Mouse (Mus musculus) CH12.LX (cell line): ENCODE measurements around the gene Fam222b. TPM values are rescaled to one million over a fixed set of nuclear protein-coding genes. Genes with fewer than 3 reads are reported as not detected.
A peak's percentile ranks its signal among the peaks of the same experiment; 100 is the strongest.

Experiments
- DNase-seq: peaks from one replicate; pipeline ENCODE4 v3.0.0-alpha.2; 2013; ENCODE audit errors: extremely low read depth
- H3K27ac ChIP-seq: 2 replicates; pipeline ENCODE4 v1.5.1; 2012; ENCODE audit warnings: low read depth, mild to moderate bottlenecking, control low read depth, moderate library complexity; ENCODE audit not compliant: insufficient read depth
- H3K27me3 ChIP-seq: replicated peaks from 2 replicates; pipeline ENCODE3; 2012; ENCODE audit warnings: inconsistent platforms
- H3K36me3 ChIP-seq, 2 experiments: replicated peaks in 1 of 2; 2 replicates each; pipeline versions ENCODE3 to v1.6.1; 2012; ENCODE audit warnings: inconsistent platforms in 1 of 2, low read length in 1 of 2, mild to moderate bottlenecking in 1 of 2, mixed read lengths in 1 of 2, moderate library complexity in 1 of 2; ENCODE audit not compliant: control insufficient read depth in 1 of 2, insufficient read depth in 1 of 2
- H3K4me1 ChIP-seq, 2 experiments: 2 replicates each; pipeline ENCODE4 v1.6.1; 2012; ENCODE audit warnings: inconsistent platforms in 1 of 2, moderate library complexity in 1 of 2; ENCODE audit not compliant: insufficient read depth in 2 of 2, control insufficient read depth in 1 of 2
- H3K4me2 ChIP-seq: 2 replicates; pipeline ENCODE4 v1.6.1; 2012; ENCODE audit warnings: low read depth, mild to moderate bottlenecking, control low read depth; ENCODE audit not compliant: poor library complexity, insufficient read depth, severe bottlenecking
- H3K4me3 ChIP-seq, 3 experiments: fragments of 150-350 bp in 1 of 3; sonication (generic) in 1 of 3; replicated peaks in 1 of 3; 2 replicates each; pipeline versions ENCODE3 to v1.5.1; 2011 to 2012; ENCODE audit warnings: low read depth in 2 of 3, low read length in 2 of 3, mild to moderate bottlenecking in 2 of 3, moderate library complexity in 2 of 3, control low read depth in 1 of 3, improper control_type of control experiment in 1 of 3, inconsistent platforms in 1 of 3, mixed read lengths in 1 of 3; ENCODE audit not compliant: poor library complexity in 1 of 3
- H3K79me2 ChIP-seq: replicated peaks from 2 replicates; pipeline ENCODE4 v1.6.1; 2012; ENCODE audit warnings: mild to moderate bottlenecking, moderate library complexity; ENCODE audit not compliant: control insufficient read depth, poor library complexity, insufficient read depth, severe bottlenecking; ENCODE audit errors: extremely low read depth
- H3K9ac ChIP-seq: 2 replicates; pipeline ENCODE4 v1.6.1; 2012; ENCODE audit warnings: low read depth, mild to moderate bottlenecking, control low read depth, moderate library complexity; ENCODE audit not compliant: insufficient read depth
- H3K9me3 ChIP-seq: replicated peaks from 2 replicates; pipeline ENCODE3; 2012; ENCODE audit warnings: low read length, inconsistent platforms, mixed read lengths
- BHLHE40 ChIP-seq: IDR thresholded peaks from 2 replicates; pipeline ENCODE4 v1.6.1; 2011; ENCODE audit warnings: mild to moderate bottlenecking, low read depth, low read length, improper control_type of control experiment
- CHD2 ChIP-seq: IDR thresholded peaks from 2 replicates; pipeline ENCODE4 v1.6.1; 2011; ENCODE audit warnings: low read length, improper control_type of control experiment
- CTCF ChIP-seq, 2 experiments: IDR thresholded peaks in 1 of 2; conservative IDR thresholded peaks in 1 of 2; 2 replicates each; pipeline ENCODE4 v1.5.1; 2011 to 2012; ENCODE audit warnings: low read depth in 2 of 2, low read length in 2 of 2, improper control_type of control experiment in 1 of 2, inconsistent platforms in 1 of 2, mild to moderate bottlenecking in 1 of 2, moderate library complexity in 1 of 2
- ELF1 ChIP-seq: IDR thresholded peaks from 2 replicates; pipeline ENCODE4 v1.6.1; 2014; ENCODE audit warnings: low read depth, mild to moderate bottlenecking, inconsistent platforms, low read length, improper control_type of control experiment
- EP300 ChIP-seq: IDR thresholded peaks from 2 replicates; pipeline ENCODE4 v1.6.1; 2011; ENCODE audit warnings: low read length, improper control_type of control experiment
- ETS1 ChIP-seq: conservative IDR thresholded peaks from 2 replicates; pipeline ENCODE4 v1.6.1; 2012; ENCODE audit warnings: low read depth, mild to moderate bottlenecking, inconsistent platforms, low read length, improper control_type of control experiment, moderate library complexity
- HCFC1 ChIP-seq: IDR thresholded peaks from 2 replicates; pipeline ENCODE4 v1.6.1; 2012; ENCODE audit warnings: low read depth, mild to moderate bottlenecking, inconsistent platforms, low read length, improper control_type of control experiment
- IRF4 ChIP-seq: IDR thresholded peaks from 2 replicates; pipeline ENCODE4 v1.6.1; 2014; ENCODE audit warnings: low read depth, mild to moderate bottlenecking, inconsistent platforms, low read length, improper control_type of control experiment
- JUN ChIP-seq: IDR thresholded peaks from 2 replicates; pipeline ENCODE4 v1.6.1; 2011; ENCODE audit warnings: low read depth, mild to moderate bottlenecking, low read length, improper control_type of control experiment, moderate library complexity; ENCODE audit not compliant: insufficient read depth
- JUND ChIP-seq: conservative IDR thresholded peaks from 2 replicates; pipeline ENCODE4 v1.6.1; 2011; ENCODE audit warnings: low read depth, low read length, improper control_type of control experiment
- KAT2A ChIP-seq: IDR thresholded peaks from 2 replicates; pipeline ENCODE4 v1.6.1; 2012; ENCODE audit warnings: low read length, improper control_type of control experiment, inconsistent platforms; ENCODE audit not compliant: insufficient replicate concordance
- MAFK ChIP-seq: IDR thresholded peaks from 2 replicates; pipeline ENCODE4 v1.6.1; 2011; ENCODE audit warnings: low read length, improper control_type of control experiment; ENCODE audit not compliant: insufficient replicate concordance
- MAX ChIP-seq: IDR thresholded peaks from 2 replicates; pipeline ENCODE4 v1.6.1; 2011; ENCODE audit warnings: low read length, improper control_type of control experiment
- MAZ ChIP-seq: IDR thresholded peaks from 2 replicates; pipeline ENCODE4 v1.6.1; 2012; ENCODE audit warnings: low read depth, mild to moderate bottlenecking, inconsistent platforms, low read length, improper control_type of control experiment, moderate library complexity
- MEF2A ChIP-seq: IDR thresholded peaks from 2 replicates; pipeline ENCODE4 v1.6.1; 2014; ENCODE audit warnings: low read depth, mild to moderate bottlenecking, inconsistent platforms, low read length, improper control_type of control experiment, borderline replicate concordance
- MXI1 ChIP-seq: IDR thresholded peaks from 2 replicates; pipeline ENCODE4 v1.6.1; 2011; ENCODE audit warnings: mild to moderate bottlenecking, low read depth, low read length, improper control_type of control experiment
- MYC ChIP-seq: IDR thresholded peaks from 2 replicates; pipeline ENCODE4 v1.6.1; 2011; ENCODE audit warnings: low read depth, mild to moderate bottlenecking, improper control_type of control experiment, low read length
- NELFE ChIP-seq: IDR thresholded peaks from 2 replicates; pipeline ENCODE4 v1.6.1; 2011; ENCODE audit warnings: low read depth, low read length, improper control_type of control experiment
- NRF1 ChIP-seq: IDR thresholded peaks from 2 replicates; pipeline ENCODE4 v1.6.1; 2014; ENCODE audit warnings: low read depth, mild to moderate bottlenecking, inconsistent platforms, low read length, improper control_type of control experiment, moderate library complexity
- POLR2A ChIP-seq: IDR thresholded peaks from 2 replicates; pipeline ENCODE4 v1.6.1; 2011; ENCODE audit warnings: low read depth, mild to moderate bottlenecking, improper control_type of control experiment, low read length
- POLR2AphosphoS2 ChIP-seq: IDR thresholded peaks from 2 replicates; pipeline ENCODE4 v1.6.1; 2011; ENCODE audit warnings: low read depth, low read length, improper control_type of control experiment
- RAD21 ChIP-seq: IDR thresholded peaks from 2 replicates; pipeline ENCODE4 v1.6.1; 2011; ENCODE audit warnings: low read depth, mild to moderate bottlenecking, low read length, improper control_type of control experiment, moderate library complexity
- RCOR1 ChIP-seq: conservative IDR thresholded peaks from 2 replicates; pipeline ENCODE4 v1.6.1; 2012; ENCODE audit warnings: low read depth, mild to moderate bottlenecking, inconsistent platforms, low read length, improper control_type of control experiment
- SIN3A ChIP-seq: IDR thresholded peaks from 2 replicates; pipeline ENCODE4 v1.6.1; 2012; ENCODE audit warnings: low read length, improper control_type of control experiment, inconsistent platforms
- SMC3 ChIP-seq: IDR thresholded peaks from 2 replicates; pipeline ENCODE4 v1.6.1; 2011; ENCODE audit warnings: low read depth, low read length, improper control_type of control experiment
- TBP ChIP-seq: conservative IDR thresholded peaks from 2 replicates; pipeline ENCODE4 v1.6.1; 2011; ENCODE audit warnings: low read depth, low read length, improper control_type of control experiment
- TCF12 ChIP-seq: IDR thresholded peaks from 2 replicates; pipeline ENCODE4 v1.6.1; 2014; ENCODE audit warnings: low read depth, mild to moderate bottlenecking, inconsistent platforms, low read length, improper control_type of control experiment
- UBTF ChIP-seq: IDR thresholded peaks from 2 replicates; pipeline ENCODE4 v1.6.1; 2012; ENCODE audit warnings: low read depth, mild to moderate bottlenecking, inconsistent platforms, low read length, improper control_type of control experiment, moderate library complexity
- USF1 ChIP-seq: IDR thresholded peaks from 2 replicates; pipeline ENCODE4 v1.6.1; 2014; ENCODE audit warnings: low read depth, mild to moderate bottlenecking, inconsistent platforms, low read length, improper control_type of control experiment
- USF2 ChIP-seq: conservative IDR thresholded peaks from 2 replicates; pipeline ENCODE4 v1.6.1; 2011; ENCODE audit warnings: low read depth, low read length, improper control_type of control experiment
- ZC3H11A ChIP-seq: IDR thresholded peaks from 2 replicates; pipeline ENCODE4 v1.6.1; 2012; ENCODE audit warnings: low read depth, mild to moderate bottlenecking, inconsistent platforms, low read length, improper control_type of control experiment
- ZKSCAN1 ChIP-seq: IDR thresholded peaks from 2 replicates; pipeline ENCODE4 v1.6.1; 2012; ENCODE audit warnings: low read depth, inconsistent platforms, low read length, improper control_type of control experiment, borderline replicate concordance
- ZMIZ1 ChIP-seq: IDR thresholded peaks from 2 replicates; pipeline ENCODE4 v1.6.1; 2012; ENCODE audit warnings: low read depth, mild to moderate bottlenecking, inconsistent platforms, low read length, improper control_type of control experiment
- ZNF384 ChIP-seq: IDR thresholded peaks from 2 replicates; pipeline ENCODE4 v1.6.1; 2012; ENCODE audit warnings: low read depth, low read length, improper control_type of control experiment, inconsistent platforms
- dilution Hi-C: fragments of 300-500 bp; cut with MboI; formaldehyde crosslinking; loops from 2 replicates; pipeline ENCODE4 v1.14.3; 2020; ENCODE audit warnings: low sequenced_read_pairs; ENCODE audit not compliant: extremely low pct_unique_long_range_greater_than_20kb, extremely low pct_ligation_motif_present
- in situ Hi-C: fragments of 300-500 bp; cut with MboI; formaldehyde crosslinking; loops from 3 replicates; pipeline ENCODE4 v1.14.3; 2019; ENCODE audit warnings: low sequenced_read_pairs, low pct_ligation_motif_present, low pct_unique_long_range_greater_than_20kb, mixed read lengths
- polyA plus RNA-seq: library from polyadenylated mRNA; unstranded; fragments of >175 nt; gene quantifications from 2 replicates; pipeline ENCODE4 v1.2.1, GENCODE M21; 2012; ENCODE audit warnings: low read depth; ENCODE audit not compliant: insufficient read length
- total RNA-seq, 2 experiments: library from RNA; depleted of rRNA; stranded (reverse); fragments of 300-350 nt in 1 of 2; fragments of >200 nt in 1 of 2; gene quantifications; 2 replicates each; pipeline ENCODE4 v1.2.3; 2012 to 2014

The Fam222b gene
- total and polyA plus RNA-seq, 3 experiments: 5.9 to 34.4 (median 8.7) TPM

DNA sequence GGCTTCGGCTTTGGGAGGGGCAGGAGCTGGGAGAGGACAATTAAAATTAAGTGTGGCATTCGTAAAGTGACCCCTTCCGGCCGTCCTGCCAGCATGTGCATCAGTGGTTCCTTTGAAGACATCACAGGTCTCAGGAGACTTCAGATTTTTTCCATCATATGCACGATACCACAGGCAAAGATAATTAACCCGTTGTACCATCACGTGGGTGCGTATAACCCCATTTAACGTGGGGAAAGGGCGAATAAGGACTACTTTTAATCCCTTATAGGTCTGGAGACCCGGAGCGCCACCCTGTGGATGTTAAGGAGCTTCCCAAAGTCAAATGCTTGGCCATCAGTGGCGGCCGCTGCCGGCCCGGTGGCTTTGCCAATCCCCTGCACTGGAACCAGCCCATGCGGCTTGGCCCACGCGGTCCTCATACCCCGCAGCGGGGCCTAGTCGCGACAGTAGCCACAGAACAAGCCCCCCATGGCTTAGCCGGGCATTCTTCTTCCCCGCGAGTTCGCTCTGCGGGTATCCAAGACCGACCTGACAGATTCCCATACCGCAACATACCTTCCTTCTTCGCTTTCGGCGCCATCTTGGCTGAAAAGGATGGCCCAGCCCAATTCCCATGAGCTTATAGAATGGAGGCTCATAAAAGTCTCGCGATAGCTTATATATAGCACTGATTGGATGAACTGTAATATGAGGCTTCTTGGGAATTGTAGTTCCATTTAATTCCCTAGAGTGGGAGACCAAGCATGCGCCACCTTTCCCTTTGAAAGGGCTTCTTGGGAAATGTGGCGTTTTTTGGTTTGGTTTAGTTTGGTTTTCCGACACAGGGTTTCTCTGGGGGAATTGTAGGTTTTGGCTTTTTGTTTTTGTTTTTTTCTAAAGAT lies 88.7 kb downstream of the Fam222b start, which contains the start of gene Rpl23a (continued):
- TF ChIP-seq USF2: peak; percentile 46; the same call in 1 of the 2 replicates

- peak overlapping the region; percentile 61 for H3K9ac ChIP-seq
- H3K79me2 ChIP-seq: peaks cover 38% of the 10 kb centered on the region
- no peak overlapping the region for H3K27ac ChIP-seq
- TF ChIP-seq JUND: peak; percentile 90
- 0 out of 2 replicates have a peak, but pooled peaks have one; percentile 12 for TF ChIP-seq USF2
- no peak for TF ChIP-seq POLR2AphosphoS2
- peak; percentile 31; the same call in 1 of the 2 replicates for TF ChIP-seq USF1
- TF ChIP-seq JUN: peak; percentile 74
- no peak for TF ChIP-seq MAZ
- TF ChIP-seq RCOR1: no peak; the same call in none of the 2 replicates
- no peak for TF ChIP-seq HCFC1
- no peak for TF ChIP-seq TCF12
- TF ChIP-seq POLR2A: no peak
- TF ChIP-seq MYC: no peak
- TF ChIP-seq ZKSCAN1: no peak
- TF ChIP-seq BHLHE40: peak; percentile 64
- no peak for TF ChIP-seq ELF1
- TF ChIP-seq MXI1: peak; percentile 74
- no peak for TF ChIP-seq NRF1
- no peak for TF ChIP-seq KAT2A
- no peak for TF ChIP-seq SIN3A
- TF ChIP-seq MAFK: no peak
- TF ChIP-seq SMC3: no peak
- TF ChIP-seq ZC3H11A: no peak
- TF ChIP-seq MEF2A: 0 out of 2 replicates have a peak, but pooled peaks have one; percentile 24
- TF ChIP-seq ZMIZ1: no peak
- no peak for TF ChIP-seq UBTF
- peak; percentile 44; the same call in 1 of the 2 replicates for TF ChIP-seq ETS1
- peak; percentile 40; the same call in 1 of the 2 replicates for TF ChIP-seq TBP
- no peak for TF ChIP-seq ZNF384
- TF ChIP-seq CTCF (conservative IDR thresholded peaks at IDR 0.05 in 1 of 2, IDR thresholded peaks at IDR 0.05 in 1 of 2; ENCODE audit: low read depth in 2 of 2, low read length in 2 of 2): 0 out of 4 replicates have a peak, but pooled peaks of 1 of the 2 experiments have one; percentile 2
- peak; percentile 95 for TF ChIP-seq IRF4
- no peak for TF ChIP-seq MAX
- no peak for TF ChIP-seq RAD21
- TF ChIP-seq CHD2: 0 out of 2 replicates have a peak, but pooled peaks have one; percentile 17
- no peak for TF ChIP-seq NELFE
- peak; percentile 75 for TF ChIP-seq EP300
- peaks cover under 1% of the 10 kb centered on the region for H3K9me3 ChIP-seq
- H3K36me3 ChIP-seq: peaks cover 26 to 36% of the 10 kb centered on the region in 2 experiments
- dilution Hi-C loops: no loop called here
- peak overlapping the region; percentile 45 to 96 (median 76) for H3K4me3 ChIP-seq
- DNase-seq: peak; percentile 68
- peaks cover 13 to 38% of the 10 kb centered on the region in 2 experiments for H3K4me1 ChIP-seq
- H3K4me2 ChIP-seq: peak overlapping the region; percentile 95
- in situ Hi-C loops: no loop called here
- H3K27me3 ChIP-seq: no peaks in the 10 kb centered on the region
Observed at GRCm38 (mm10) chr11:78183884-78184514, 89.5 kb downstream of the Fam222b start.
